Mouse (Mus musculus): ENCODE results near the gene 1810009A15Rik. TPM values are rescaled to one million over a fixed set of nuclear protein-coding genes. Genes with fewer than 3 reads are reported as not detected.
A peak's percentile ranks its signal among the peaks of the same experiment; 100 is the strongest.

1810009A15Rik gene
- 151 and 188 TPM in 2 replicates for polyA plus RNA-seq (2016; fragmentation: Nextera tagmentation; extraction: Ambion mirVana)

- under 1% methylated on average over 58 of the region's 58 CpGs for WGBS
- peak; percentile 95 for DNase-seq (ENCODE audit: low spot score)
- peaks cover 22% of the 10 kb centered on the region for H3K36me3 ChIP-seq
- peak within 1 kb of the TSS; percentile 93 for H3K27ac ChIP-seq
- no peaks in the 10 kb centered on the region for H3K27me3 ChIP-seq (ENCODE audit: low read depth, poor library complexity, severe bottlenecking)
- no peaks in the 10 kb centered on the region for H3K9me3 ChIP-seq (replicated peaks)
- peak within 1 kb of the TSS; percentile 68 for H3K4me3 ChIP-seq
- H3K4me1 ChIP-seq, result peaks cover 18% of the 10 kb centered on the region
Observed at GRCm38 (mm10) chr19:8888511-8889385, at the start of gene 1810009A15Rik, which contains the start of gene Gm49416. Gene 1810009A15Rik, plus strand, starts transcription at chr19:8888853. Gene Gm49416, plus strand, starts transcription at chr19:8888926.

- Histone ChIP-seq H3K4me1 (peaks cover 41% of the 10 kb centered on the region), H3K36me3 (peaks cover 41% of the 10 kb centered on the region), H3K27ac (peak within 1 kb of the TSS; percentile 94), H3K9me3 (replicated peaks) (no peaks in the 10 kb centered on the region), H3K4me3 (peak within 1 kb of the TSS; percentile 57), H3K27me3 (ENCODE audit: low read depth, poor library complexity, severe bottlenecking) (no peaks in the 10 kb centered on the region)
- WGBS, result 41% methylated on average over 11 of the region's 11 CpGs
- DNase-seq (ENCODE audit: low spot score), result no peak
Observed at GRCm38 (mm10) chr19:8839103-8839907, 49.3 kb upstream of the 1810009A15Rik start, which contains the start of gene Gng3. Gene Gng3, minus strand, starts transcription at chr19:8839194.

- H3K27ac ChIP-seq, result peak overlapping the region; percentile 73
- DNase-seq (ENCODE audit: low spot score), result peak; percentile 65
- WGBS, result 22% methylated on average over 29 of the region's 29 CpGs
- peaks cover 36% of the 10 kb centered on the region for H3K36me3 ChIP-seq
- no peaks in the 10 kb centered on the region for H3K27me3 ChIP-seq (ENCODE audit: low read depth, poor library complexity, severe bottlenecking)
- peak overlapping the region; percentile 53 for H3K4me3 ChIP-seq
- H3K4me1 ChIP-seq, result peaks cover 41% of the 10 kb centered on the region
- no peaks in the 10 kb centered on the region for H3K9me3 ChIP-seq (replicated peaks)
Observed at GRCm38 (mm10) chr19:8839908-8840791, 48.5 kb upstream of the 1810009A15Rik start.

- Histone ChIP-seq H3K27me3 (ENCODE audit: low read depth, poor library complexity, severe bottlenecking) (no peaks in the 10 kb centered on the region), H3K36me3 (peaks cover 33% of the 10 kb centered on the region), H3K27ac (no peak overlapping the region), H3K4me3 (peak overlapping the region; percentile 53), H3K4me1 (peaks cover 41% of the 10 kb centered on the region), H3K9me3 (replicated peaks) (no peaks in the 10 kb centered on the region)
- 95% methylated on average over 7 of the region's 7 CpGs for WGBS
- DNase-seq (ENCODE audit: low spot score), result no peak
Observed at GRCm38 (mm10) chr19:8841012-8841411, 47.6 kb upstream of the 1810009A15Rik start.

GRCm38 (mm10) chr19:8842961-8843360, 45.7 kb upstream of the 1810009A15Rik start:
- no peaks in the 10 kb centered on the region for H3K27me3 ChIP-seq (ENCODE audit: low read depth, poor library complexity, severe bottlenecking)
- H3K36me3 ChIP-seq, result peaks cover 49% of the 10 kb centered on the region
- H3K4me1 ChIP-seq, result peaks cover 31% of the 10 kb centered on the region
- DNase-seq (ENCODE audit: low spot score), result no peak
- no peak overlapping the region for H3K4me3 ChIP-seq
- 87% methylated on average over 6 of the region's 6 CpGs for WGBS
- H3K9me3 ChIP-seq (replicated peaks), result no peaks in the 10 kb centered on the region
- no peak overlapping the region for H3K27ac ChIP-seq

- Histone ChIP-seq H3K27ac (no peak overlapping the region), H3K27me3 (ENCODE audit: low read depth, poor library complexity, severe bottlenecking) (no peaks in the 10 kb centered on the region), H3K36me3 (peaks cover 57% of the 10 kb centered on the region), H3K9me3 (replicated peaks) (no peaks in the 10 kb centered on the region), H3K4me3 (no peak overlapping the region), H3K4me1 (peaks cover 16% of the 10 kb centered on the region)
- DNase-seq (ENCODE audit: low spot score), result peak; percentile 77
- WGBS, result 70% methylated on average over 5 of the region's 5 CpGs
Observed at GRCm38 (mm10) chr19:8844371-8845129, 44.1 kb upstream of the 1810009A15Rik start.

- H3K27ac ChIP-seq, result no peak overlapping the region
- H3K4me3 ChIP-seq, result no peak overlapping the region
- peaks cover 15% of the 10 kb centered on the region for H3K4me1 ChIP-seq
- H3K27me3 ChIP-seq (ENCODE audit: low read depth, poor library complexity, severe bottlenecking), result no peaks in the 10 kb centered on the region
- H3K36me3 ChIP-seq, result peaks cover 37% of the 10 kb centered on the region
- 77% methylated on average over 5 of the region's 5 CpGs for WGBS
- H3K9me3 ChIP-seq (replicated peaks), result no peaks in the 10 kb centered on the region
- no peak for DNase-seq (ENCODE audit: low spot score)
Observed at GRCm38 (mm10) chr19:8848356-8848755, 40.3 kb upstream of the 1810009A15Rik start.

- WGBS, result 28% methylated on average over 7 of the region's 7 CpGs
- Histone ChIP-seq H3K4me3 (0 out of 2 replicates have a peak within 1 kb of the TSS, but pooled peaks have one; percentile 3), H3K9me3 (replicated peaks) (no peaks in the 10 kb centered on the region), H3K36me3 (peaks cover 33% of the 10 kb centered on the region), H3K27ac (0 out of 2 replicates have a peak within 1 kb of the TSS, but pooled peaks have one; percentile 46), H3K27me3 (ENCODE audit: low read depth, poor library complexity, severe bottlenecking) (no peaks in the 10 kb centered on the region), H3K4me1 (peaks cover 15% of the 10 kb centered on the region)
- no peak for DNase-seq (ENCODE audit: low spot score)
Observed at GRCm38 (mm10) chr19:8850402-8850901, 38.2 kb upstream of the 1810009A15Rik start, which contains the start of gene Lrrn4cl. Gene Lrrn4cl, plus strand, starts transcription at chr19:8850768.

- 57% methylated on average over 7 of the region's 7 CpGs for WGBS
- H3K36me3 ChIP-seq, result peaks cover 21% of the 10 kb centered on the region
- H3K4me1 ChIP-seq, result peaks cover 15% of the 10 kb centered on the region
- DNase-seq (ENCODE audit: low spot score), result no peak
- no peaks in the 10 kb centered on the region for H3K27me3 ChIP-seq (ENCODE audit: low read depth, poor library complexity, severe bottlenecking)
- H3K4me3 ChIP-seq, result no peak overlapping the region
- H3K27ac ChIP-seq, result 0 out of 2 replicates have a peak overlapping the region, but pooled peaks have one; percentile 27
- no peaks in the 10 kb centered on the region for H3K9me3 ChIP-seq (replicated peaks)
Observed at GRCm38 (mm10) chr19:8851639-8852038, 37.0 kb upstream of the 1810009A15Rik start.

GRCm38 (mm10) chr19:8852236-8852928, 36.3 kb upstream of the 1810009A15Rik start:
- Histone ChIP-seq H3K27ac (0 out of 2 replicates have a peak overlapping the region, but pooled peaks have one; percentile 27), H3K36me3 (peaks cover 14% of the 10 kb centered on the region), H3K4me1 (peaks cover 15% of the 10 kb centered on the region), H3K27me3 (ENCODE audit: low read depth, poor library complexity, severe bottlenecking) (no peaks in the 10 kb centered on the region), H3K4me3 (no peak overlapping the region), H3K9me3 (replicated peaks) (no peaks in the 10 kb centered on the region)
- 54% methylated on average over 10 of the region's 10 CpGs for WGBS
- no peak for DNase-seq (ENCODE audit: low spot score)

- 91% methylated on average over 3 of the region's 3 CpGs for WGBS
- no peaks in the 10 kb centered on the region for H3K27me3 ChIP-seq (ENCODE audit: low read depth, poor library complexity, severe bottlenecking)
- H3K36me3 ChIP-seq, result peaks cover 7% of the 10 kb centered on the region; the same call in 1 of the 2 replicates
Observed at GRCm38 (mm10) chr19:8853117-8853516, 35.5 kb upstream of the 1810009A15Rik start.

More at GRCm38 (mm10) chr19:8853117-8853516, 35.5 kb upstream of the 1810009A15Rik start:
- Histone ChIP-seq H3K9me3 (replicated peaks) (no peaks in the 10 kb centered on the region), H3K4me1 (peaks cover 15% of the 10 kb centered on the region), H3K27ac (no peak overlapping the region), H3K4me3 (no peak overlapping the region)
- DNase-seq (ENCODE audit: low spot score), result no peak
